Mouse (Mus musculus): ENCODE measurements around the gene Tex33.

DNA sequence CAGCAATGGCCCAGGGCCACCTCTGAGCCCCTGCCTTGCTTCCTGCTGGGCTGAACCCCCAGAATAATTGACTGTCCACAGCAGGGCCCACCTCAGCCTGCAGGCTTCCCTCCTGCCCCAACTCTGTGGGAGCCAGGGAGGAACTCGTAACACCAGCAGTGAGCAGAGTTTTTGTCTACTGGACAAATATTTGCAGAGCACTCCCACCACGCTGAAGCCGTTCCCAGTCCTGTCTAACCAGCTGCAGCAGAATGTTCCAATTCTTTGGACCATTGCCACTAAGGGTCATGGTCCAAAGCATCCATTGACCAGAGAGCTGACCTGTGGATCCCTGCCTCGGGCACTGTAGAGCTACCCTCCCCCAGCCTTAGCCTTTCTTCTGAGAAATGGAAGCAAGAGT, 21.2 kb upstream of the Tex33 start:
- no peak for TF ChIP-seq CTCF (IDR thresholded peaks at IDR 0.05; ENCODE audit: borderline replicate concordance, insufficient read depth, low read depth, low read length)
- no peak for TF ChIP-seq POLR2A (IDR thresholded peaks at IDR 0.05; ENCODE audit: borderline replicate concordance, insufficient read depth, low read length)

All from cerebellum, adult 2 months (tissue).